Mouse (Mus musculus): ENCODE measurements around the gene Tmem167b.

The Tmem167b gene

DNA sequence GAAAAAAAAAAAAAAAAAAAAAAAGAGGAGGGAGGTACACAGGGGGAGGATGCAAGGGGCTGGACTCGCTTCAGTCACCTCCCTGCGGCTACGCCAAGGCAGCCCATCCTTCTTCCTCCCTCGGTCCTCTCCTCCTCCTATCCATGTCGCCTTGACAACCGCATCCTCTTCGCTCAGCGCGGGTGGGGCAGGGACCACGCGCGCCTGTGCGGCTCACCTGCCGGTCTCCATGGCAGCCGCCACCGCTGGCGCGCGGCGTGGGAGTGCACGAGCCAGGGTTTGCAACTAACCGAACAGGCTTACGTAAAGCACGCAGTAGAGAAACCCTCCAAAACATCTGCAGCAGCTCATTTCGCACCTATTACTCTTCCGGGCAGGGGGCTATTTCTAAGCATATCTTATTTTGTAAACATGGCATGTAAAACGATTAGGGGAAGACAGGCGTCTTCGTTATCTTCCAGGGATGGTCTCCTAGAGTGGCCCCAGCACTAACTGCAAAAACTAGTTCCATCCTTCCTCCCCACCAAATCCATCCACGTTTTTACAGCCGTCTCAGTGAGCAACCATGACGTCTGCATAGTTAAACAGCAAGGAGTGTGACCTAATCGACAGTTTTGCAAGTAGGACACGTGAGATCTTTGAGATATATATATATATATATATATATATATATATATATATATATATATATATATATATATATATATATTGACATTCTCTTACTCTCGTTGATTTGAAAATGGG, 25.6 kb downstream of the Tmem167b start, which contains the start of gene 5330417C22Rik:
TSS of gene 5330417C22Rik (minus strand) at position 20 of the 744 bp plus-strand sequence.
- peak; percentile 60 for DNase-seq (ENCODE audit: low spot score)

DNA sequence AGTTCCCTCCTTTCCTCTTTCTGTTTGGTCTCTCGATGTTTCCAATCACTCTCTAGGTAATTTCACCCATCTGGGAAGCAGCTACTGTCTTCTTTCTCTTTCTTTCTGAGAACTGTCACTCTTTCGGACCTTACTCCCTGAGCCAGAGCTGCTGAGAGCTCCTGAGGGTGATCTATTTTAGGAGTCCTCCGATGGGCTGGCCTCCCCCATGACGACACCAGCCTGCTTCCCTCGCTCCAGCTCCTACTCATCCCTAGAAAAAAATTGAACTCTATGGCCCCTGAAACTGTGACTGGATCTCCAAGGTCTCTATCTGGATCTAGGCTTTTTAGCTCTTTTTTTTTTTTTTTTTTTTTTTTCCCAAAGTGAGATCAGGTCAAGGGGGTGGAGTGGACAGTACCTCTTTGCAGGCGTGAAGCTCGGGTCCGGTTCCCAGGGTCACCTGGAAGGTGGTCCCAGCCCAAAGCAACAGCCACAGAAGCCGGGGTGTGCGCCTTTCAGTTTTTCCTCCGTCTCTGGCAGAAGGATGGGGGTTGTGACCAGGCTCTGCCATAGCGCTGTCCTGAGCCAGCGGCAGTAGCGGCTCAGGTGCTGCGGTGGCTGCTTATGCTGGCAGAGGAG, 26.3 kb downstream of the Tmem167b start:
- no peak for DNase-seq (ENCODE audit: low spot score)

DNA sequence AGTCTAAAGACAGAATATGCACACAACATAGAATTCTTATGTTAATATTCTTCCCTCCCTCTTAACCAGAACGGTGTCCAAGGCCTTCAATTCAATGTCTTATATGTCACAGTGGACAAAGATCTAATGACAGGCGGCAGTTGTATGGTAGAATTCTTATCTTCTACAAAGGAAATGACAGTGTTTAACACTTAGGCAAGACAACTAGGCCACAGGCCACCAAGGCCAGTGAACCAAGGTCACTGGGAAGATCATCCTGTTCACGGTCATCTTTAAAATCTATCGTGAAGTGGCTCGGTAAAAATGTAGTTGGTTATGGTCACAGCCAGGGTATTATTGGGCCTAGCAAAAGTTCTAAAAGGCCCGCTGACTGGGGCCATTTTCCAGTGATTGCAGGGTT, 28.3 kb downstream of the Tmem167b start, which contains the start of gene 1700013F07Rik:
TSS of gene 1700013F07Rik (plus strand) at position 200 of the 400 bp plus-strand sequence.
- no peak for DNase-seq (ENCODE audit: low spot score)

DNA sequence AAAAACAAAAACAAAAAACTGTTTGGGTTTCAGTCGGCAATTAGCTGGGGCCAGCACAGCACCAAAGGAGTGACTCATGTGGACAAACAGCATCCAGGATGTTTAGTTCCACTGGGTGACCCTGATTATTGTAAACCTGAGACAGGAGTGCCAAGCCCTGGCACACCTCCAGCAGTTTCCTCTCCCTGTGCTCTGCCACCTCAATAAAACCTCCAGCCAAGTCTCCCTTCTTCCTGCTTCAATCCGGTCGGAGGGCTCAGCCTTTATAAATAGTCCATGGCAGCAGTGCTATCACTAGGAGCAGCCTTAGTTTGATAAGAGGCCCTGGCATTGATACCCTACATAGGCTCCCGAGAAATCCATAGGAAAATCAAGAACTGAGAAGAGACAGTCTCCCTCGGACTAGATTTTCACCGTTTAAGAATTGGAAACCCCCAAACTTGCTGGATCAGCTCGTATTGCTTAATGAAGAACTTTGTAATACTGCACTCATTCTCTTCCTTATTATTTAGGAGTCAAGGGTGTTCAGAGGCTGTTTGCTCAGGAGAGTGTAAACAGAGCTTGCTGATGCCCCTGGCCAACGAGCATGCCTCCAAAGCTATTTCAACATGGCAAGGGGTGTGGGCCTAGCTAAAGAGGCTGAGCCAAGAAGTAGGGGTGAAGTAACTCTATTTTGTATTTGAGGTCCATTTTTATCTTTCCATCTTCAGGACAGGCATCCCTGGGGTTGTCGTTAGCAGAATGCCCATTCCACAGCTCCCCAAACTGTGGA, 29.0 kb downstream of the Tmem167b start:
- DNase-seq (ENCODE audit: low spot score): no peak

DNA sequence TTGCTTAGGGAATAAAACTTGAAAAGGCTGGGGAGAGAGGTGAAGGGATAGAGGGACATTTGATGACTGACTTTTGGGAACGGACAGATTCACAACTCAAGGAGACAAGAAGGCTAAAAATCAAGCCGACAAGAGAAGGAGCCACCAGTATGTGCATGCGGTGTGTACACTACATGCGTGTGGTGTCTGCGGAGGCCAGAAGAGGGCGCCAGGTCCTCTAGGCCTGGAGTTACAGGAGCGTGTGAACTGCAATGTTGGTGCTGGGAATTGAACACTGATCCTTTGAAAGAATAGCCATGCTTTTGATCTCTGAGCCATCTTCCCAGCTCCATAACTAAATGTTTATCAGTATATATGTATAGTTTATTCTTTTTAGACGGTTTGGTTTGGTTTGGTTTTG, 33.8 kb downstream of the Tmem167b start:
- no peak for DNase-seq (ENCODE audit: low spot score)

DNA sequence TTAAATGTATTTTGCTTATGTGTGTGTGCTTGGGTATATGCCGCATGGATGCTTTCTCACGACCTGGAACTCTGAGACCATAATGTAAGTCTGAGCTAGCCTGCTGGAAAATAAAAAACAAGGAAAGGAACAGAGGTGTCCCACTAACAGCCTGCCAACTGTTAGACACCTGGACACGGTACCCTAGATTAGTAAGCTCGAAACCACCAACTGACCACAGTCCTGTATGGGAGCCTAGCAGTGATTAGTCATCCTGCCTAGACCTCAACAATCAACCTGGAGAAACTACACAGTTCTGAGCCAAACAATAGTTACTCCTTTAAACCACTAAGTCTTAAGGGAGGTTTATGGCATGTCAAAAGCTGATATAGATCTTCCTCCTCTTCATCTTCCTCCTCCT, 38.9 kb downstream of the Tmem167b start:
- no peak for DNase-seq (ENCODE audit: low spot score)

DNA sequence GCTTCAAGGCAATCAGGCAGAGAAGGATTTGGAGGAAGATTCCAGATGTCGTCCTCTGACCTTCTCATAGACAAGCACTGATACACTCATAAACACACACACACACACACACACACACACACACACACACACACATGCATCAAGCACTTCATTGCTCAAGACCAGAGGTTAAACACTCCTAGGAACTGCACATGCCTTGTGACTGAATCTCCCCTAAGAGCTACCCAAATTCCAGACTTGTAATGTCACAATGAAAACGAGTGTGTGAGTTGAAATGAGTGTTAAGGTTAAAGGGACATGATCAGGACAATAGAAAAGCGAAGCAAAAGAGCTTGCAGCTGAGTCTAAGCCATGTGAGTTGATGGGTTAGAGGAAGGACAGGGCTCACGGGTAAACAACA, 44.0 kb downstream of the Tmem167b start:
- DNase-seq (ENCODE audit: low spot score): no peak

DNA sequence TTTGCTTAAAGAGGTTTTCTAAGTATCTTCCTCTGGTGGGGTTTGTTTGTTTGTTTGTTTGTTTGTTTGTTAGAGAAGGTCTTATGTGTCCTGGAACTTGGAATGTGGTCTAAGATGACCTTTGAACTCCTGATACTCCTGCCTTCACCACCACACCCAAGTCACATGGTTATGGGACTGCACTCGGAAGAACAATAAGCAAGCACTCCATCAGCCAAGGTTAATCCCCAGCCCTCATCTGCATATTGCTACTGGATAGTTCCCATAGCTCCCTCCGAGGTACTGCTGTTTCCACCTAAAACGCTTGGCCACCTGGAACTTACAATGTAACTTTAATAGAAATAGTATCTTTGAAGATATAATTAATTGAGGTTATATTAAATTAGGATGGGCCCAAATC, 48.8 kb downstream of the Tmem167b start:
- no peak for DNase-seq (ENCODE audit: low spot score)

DNA sequence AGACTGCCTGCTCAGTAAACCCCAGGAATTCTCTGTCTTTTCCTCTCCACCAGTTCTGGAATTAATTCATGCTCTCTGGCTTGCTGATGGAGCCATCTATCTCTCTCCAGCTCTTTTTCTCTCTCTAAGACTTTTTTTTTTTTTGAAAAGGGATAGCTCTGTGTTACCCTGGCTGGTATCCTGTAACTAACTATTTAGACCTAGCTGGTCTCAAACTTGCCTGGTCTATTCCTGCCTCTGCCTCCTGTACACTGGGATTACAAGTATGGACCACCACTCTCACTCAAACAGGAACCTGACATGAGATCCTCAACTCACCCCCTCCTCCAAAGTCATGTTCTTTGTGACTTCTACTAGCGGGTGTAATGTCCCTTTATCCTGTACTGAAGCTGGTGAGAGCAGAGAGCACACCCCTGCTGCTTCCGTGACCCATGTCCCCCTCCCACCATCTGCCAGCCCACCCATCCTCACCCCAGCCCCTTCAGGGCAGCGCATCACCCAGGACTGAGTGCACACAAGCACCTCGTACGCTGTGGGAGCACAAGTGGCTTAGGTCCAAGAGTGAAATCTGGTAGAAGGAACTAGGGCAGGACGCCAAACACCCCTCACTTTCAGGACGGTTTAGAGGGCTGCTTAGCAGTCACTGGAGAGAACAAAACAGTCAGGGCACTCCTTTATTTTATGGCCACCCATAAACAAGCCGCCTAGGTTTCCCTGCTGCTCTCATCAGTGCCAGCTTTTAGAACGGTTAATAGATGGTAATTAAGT, 51.4 kb downstream of the Tmem167b start:
- DNase-seq (ENCODE audit: low spot score): no peak

DNA sequence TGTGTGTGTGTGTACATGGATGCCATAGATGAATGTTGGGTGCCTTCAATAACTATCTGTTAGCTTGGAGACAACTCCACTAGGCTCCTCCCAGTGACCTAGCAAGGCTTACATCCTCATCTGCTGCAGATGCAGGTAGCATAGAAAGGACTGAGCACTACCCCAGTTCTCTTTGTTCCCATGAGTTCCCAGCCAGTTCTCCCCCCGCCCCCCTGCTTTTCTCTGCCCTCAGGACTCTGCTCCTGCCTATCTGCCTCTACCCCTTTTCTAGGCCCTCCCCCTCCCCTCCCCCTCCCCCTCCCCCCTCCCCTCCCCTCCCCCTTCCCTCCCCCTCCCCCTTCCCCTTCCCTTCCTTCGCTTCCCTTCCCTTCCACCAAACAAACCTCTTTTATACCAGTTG, 52.1 kb downstream of the Tmem167b start:
- no peak for DNase-seq (ENCODE audit: low spot score)

DNA sequence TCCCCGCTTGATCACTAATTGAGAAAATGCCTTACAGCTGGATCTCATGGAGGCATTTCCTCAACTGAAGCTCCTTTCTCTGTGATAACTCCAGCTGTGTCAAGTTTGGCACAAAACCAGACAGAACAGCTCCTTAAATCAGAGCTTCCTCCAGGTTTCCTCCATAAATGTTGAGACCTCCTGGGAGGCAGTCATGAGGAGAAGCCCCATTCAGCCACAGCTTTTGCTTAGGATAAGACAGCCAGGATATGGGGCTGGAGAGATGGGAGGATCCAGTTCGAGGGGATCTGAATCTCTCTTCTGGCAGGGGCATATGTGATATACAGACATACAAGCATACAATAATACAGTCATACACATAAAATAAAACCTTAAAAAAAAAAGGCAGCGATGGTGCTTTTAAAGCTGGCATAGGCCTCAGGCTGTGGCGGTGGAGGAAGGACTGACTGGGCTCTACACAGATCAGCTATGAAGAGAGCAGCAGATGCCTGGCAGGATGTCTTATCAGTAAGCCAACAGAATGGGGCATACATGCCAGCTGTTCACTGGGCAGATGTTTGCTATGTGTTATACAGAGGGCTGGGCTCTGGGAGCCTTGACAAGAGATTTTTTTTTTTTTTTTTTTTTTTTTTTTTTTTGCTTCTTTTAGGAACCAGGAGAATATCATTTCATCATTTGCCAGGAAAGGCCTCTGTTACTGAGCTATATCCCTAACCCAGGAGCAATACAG, 53.4 kb downstream of the Tmem167b start:
- no peak for DNase-seq (ENCODE audit: low spot score)

Data from retina, embryonic 14.5 days (tissue).